Mouse (Mus musculus) C2C12 (cell line): ENCODE data around the gene Ccdc180. TPM values are rescaled to one million over a fixed set of nuclear protein-coding genes. Genes with fewer than 3 reads are reported as not detected.

Source experiments
- H3K27me3 ChIP-seq: one replicate; pipeline ENCODE4 v1.6.1; 2011; ENCODE audit not compliant: control insufficient read depth, insufficient read depth, insufficient read length
- H3K36me3 ChIP-seq: one replicate; pipeline ENCODE4 v1.6.1; 2011; ENCODE audit not compliant: control insufficient read depth, insufficient read depth
- H3K4me3 ChIP-seq: one replicate; pipeline ENCODE4 v1.5.1; 2011; ENCODE audit warnings: mild to moderate bottlenecking, control low read depth; ENCODE audit not compliant: poor library complexity, insufficient read depth, severe bottlenecking
- H3K79me2 ChIP-seq: one replicate; pipeline ENCODE4 v1.6.1; 2011; ENCODE audit not compliant: control insufficient read depth, insufficient read depth
- H3K79me3 ChIP-seq: one replicate; pipeline ENCODE4 v1.6.1; 2011; ENCODE audit warnings: low read depth, control low read depth
- H3ac ChIP-seq: one replicate; pipeline ENCODE3; 2011; ENCODE audit warnings: low read depth; ENCODE audit not compliant: control insufficient read depth, insufficient read length
- CEBPB ChIP-seq: IDR thresholded peaks from one replicate; pipeline ENCODE4 v1.6.1; 2011; ENCODE audit warnings: low read depth, mild to moderate bottlenecking, control low read depth, moderate library complexity
- CTCF ChIP-seq: IDR thresholded peaks from one replicate; pipeline ENCODE4 v1.5.1; 2011; ENCODE audit not compliant: control insufficient read depth, insufficient read depth, insufficient read length
- FOSL1 ChIP-seq: IDR thresholded peaks from one replicate; pipeline ENCODE4 v1.8.0; 2011; ENCODE audit warnings: mild to moderate bottlenecking, low read length; ENCODE audit not compliant: poor library complexity, insufficient read depth, severe bottlenecking
- MAX ChIP-seq: IDR thresholded peaks from one replicate; pipeline ENCODE4 v1.6.1; 2011; ENCODE audit warnings: mild to moderate bottlenecking, control low read depth
- MYOD1 ChIP-seq: IDR thresholded peaks from one replicate; pipeline ENCODE4 v1.6.1; 2011; ENCODE audit warnings: low read depth; ENCODE audit not compliant: control insufficient read depth, insufficient read length
- MYOG ChIP-seq: IDR thresholded peaks from one replicate; pipeline ENCODE4 v1.6.1; 2011; ENCODE audit not compliant: control insufficient read depth, insufficient read length; ENCODE audit errors: extremely low read depth
- USF1 ChIP-seq: IDR thresholded peaks from one replicate; pipeline ENCODE4 v1.6.1; 2011; ENCODE audit warnings: low read depth, mild to moderate bottlenecking, control low read depth, moderate library complexity
- polyA plus RNA-seq: library from polyadenylated mRNA; unstranded; fragments of >200 nt; fragmentation: generic; extraction: Trizol; gene quantifications from one replicate; pipeline ENCODE4 v1.2.1, GENCODE M21; 2012; ENCODE audit warnings: missing spikeins

The Ccdc180 gene
- polyA plus RNA-seq, 1 experiment: 0.08 TPM

DNA sequence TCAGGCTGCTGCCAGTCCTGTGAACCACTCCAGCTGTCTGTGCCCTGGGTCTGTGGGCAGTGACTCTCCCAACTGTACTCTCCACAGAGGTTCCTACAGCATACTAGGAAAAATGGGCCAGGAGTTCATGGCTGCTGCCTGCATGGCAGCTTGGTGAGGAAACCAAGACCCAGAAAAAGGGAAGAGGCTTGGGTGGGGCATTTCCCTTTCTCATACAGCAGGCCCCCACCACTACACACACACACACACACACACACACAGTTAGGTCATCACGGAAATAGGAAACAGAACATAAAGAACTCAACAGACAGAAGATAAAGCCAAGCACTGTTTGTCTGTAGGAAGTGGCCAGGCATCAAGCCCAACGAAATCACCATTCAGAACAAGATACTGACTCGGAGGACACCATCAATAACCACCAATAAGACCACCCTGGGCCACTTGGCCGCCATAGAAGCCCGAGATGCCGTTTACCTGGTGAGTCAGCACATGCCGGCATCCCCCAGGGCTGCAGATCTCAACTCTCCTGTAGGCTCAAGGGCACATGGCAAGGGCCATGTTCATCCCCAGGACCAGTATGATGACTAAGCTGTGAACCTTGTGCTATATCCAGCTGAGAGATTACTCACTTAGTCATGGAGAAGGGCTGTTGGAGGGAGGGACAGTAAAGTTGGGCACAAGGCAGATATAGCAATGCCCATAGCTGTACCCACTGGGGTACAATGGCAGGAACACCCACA lies 59.2 kb downstream of the Ccdc180 start:
- Histone ChIP-seq H3K79me2 (no peaks in the 10 kb centered on the region), H3ac (no peak overlapping the region), H3K36me3 (no peaks in the 10 kb centered on the region), H3K79me3 (no peaks in the 10 kb centered on the region), H3K27me3 (no peaks in the 10 kb centered on the region), H3K4me3 (no peak overlapping the region)
- TF ChIP-seq MYOG: no peak
- TF ChIP-seq MAX: peak; percentile 15
- TF ChIP-seq CTCF: no peak
- no peak for TF ChIP-seq MYOD1
- TF ChIP-seq FOSL1: no peak
- no peak for TF ChIP-seq CEBPB
- TF ChIP-seq USF1: no peak

- no peak overlapping the region for H3K4me3 ChIP-seq
- H3K27me3 ChIP-seq: no peaks in the 10 kb centered on the region
- H3K79me3 ChIP-seq: no peaks in the 10 kb centered on the region
- no peak overlapping the region for H3ac ChIP-seq
- TF ChIP-seq MYOD1: no peak
- TF ChIP-seq FOSL1: no peak
- TF ChIP-seq CEBPB: no peak
- no peak for TF ChIP-seq CTCF
- TF ChIP-seq MAX: no peak
- no peak for TF ChIP-seq MYOG
- no peak for TF ChIP-seq USF1
- H3K79me2 ChIP-seq: no peaks in the 10 kb centered on the region
- H3K36me3 ChIP-seq: no peaks in the 10 kb centered on the region
Observed at GRCm38 (mm10) chr4:45951830-45952229, 61.7 kb downstream of the Ccdc180 start.

GRCm38 (mm10) chr4:45953025-45953919 lies 63.2 kb downstream of the Ccdc180 start:
- Histone ChIP-seq H3ac (no peak overlapping the region), H3K79me3 (no peaks in the 10 kb centered on the region), H3K79me2 (no peaks in the 10 kb centered on the region), H3K4me3 (no peak overlapping the region), H3K36me3 (no peaks in the 10 kb centered on the region), H3K27me3 (no peaks in the 10 kb centered on the region)
- no peak for TF ChIP-seq CTCF
- TF ChIP-seq MYOD1: no peak
- TF ChIP-seq MAX: no peak
- TF ChIP-seq USF1: no peak
- TF ChIP-seq MYOG: no peak
- no peak for TF ChIP-seq FOSL1
- no peak for TF ChIP-seq CEBPB

GRCm38 (mm10) chr4:45955235-45955634 lies 65.1 kb downstream of the Ccdc180 start:
- TF ChIP-seq MAX (no peak), MYOD1 (no peak), CTCF (no peak), USF1 (no peak), CEBPB (no peak), FOSL1 (no peak), MYOG (no peak)
- H3K36me3 ChIP-seq: no peaks in the 10 kb centered on the region
- H3K79me3 ChIP-seq: no peaks in the 10 kb centered on the region
- H3K27me3 ChIP-seq: no peaks in the 10 kb centered on the region
- no peak overlapping the region for H3K4me3 ChIP-seq
- H3K79me2 ChIP-seq: no peaks in the 10 kb centered on the region
- H3ac ChIP-seq: no peak overlapping the region

GRCm38 (mm10) chr4:45956131-45956530 lies 66.0 kb downstream of the Ccdc180 start:
- H3K27me3 ChIP-seq: no peaks in the 10 kb centered on the region
- TF ChIP-seq MYOD1: no peak
- TF ChIP-seq CTCF: no peak
- TF ChIP-seq CEBPB: no peak
- no peak for TF ChIP-seq MAX
- TF ChIP-seq FOSL1: no peak
- no peak for TF ChIP-seq USF1
- no peak for TF ChIP-seq MYOG
- no peak overlapping the region for H3ac ChIP-seq
- H3K79me2 ChIP-seq: no peaks in the 10 kb centered on the region
- H3K4me3 ChIP-seq: no peak overlapping the region
- no peaks in the 10 kb centered on the region for H3K36me3 ChIP-seq
- no peaks in the 10 kb centered on the region for H3K79me3 ChIP-seq
